Mouse (Mus musculus) spleen, adult 2 months (tissue): Measurements from ENCODE around the gene Ecel1. TPM values are rescaled to one million over a fixed set of nuclear protein-coding genes. Genes with fewer than 3 reads are reported as not detected.

Source experiments
- DNase-seq, 2 experiments: peaks; one replicate each; pipeline versions ENCODE4 v3.0.0 to v3.0.0-alpha.2; 2012 to 2021; ENCODE audit warnings: low spot score in 2 of 2, low read depth in 1 of 2
- H3K27ac ChIP-seq: fragments of 200-500 bp; 2 replicates; pipeline ENCODE4 v1.5.1; 2012; ENCODE audit warnings: low read length, inconsistent platforms; ENCODE audit not compliant: insufficient read depth
- H3K27me3 ChIP-seq: fragments of 200-500 bp; 2 replicates; pipeline ENCODE4 v1.6.1; 2012; ENCODE audit warnings: mild to moderate bottlenecking, moderate library complexity, low read length, inconsistent platforms; ENCODE audit not compliant: control insufficient read depth, insufficient read depth
- H3K36me3 ChIP-seq: fragments of 200-500 bp; 2 replicates; pipeline ENCODE4 v1.6.1; 2012; ENCODE audit warnings: mild to moderate bottlenecking, low read length, inconsistent platforms; ENCODE audit not compliant: control insufficient read depth, insufficient read depth
- H3K4me1 ChIP-seq: fragments of 200-500 bp; 2 replicates; pipeline ENCODE4 v1.6.1; 2011; ENCODE audit warnings: inconsistent platforms; ENCODE audit not compliant: control insufficient read depth, insufficient read depth, insufficient read length
- H3K4me3 ChIP-seq: fragments of 200-500 bp; 2 replicates; pipeline ENCODE4 v1.5.1; 2011; ENCODE audit warnings: mild to moderate bottlenecking, inconsistent platforms; ENCODE audit not compliant: insufficient read depth, insufficient read length; ENCODE audit errors: extremely low read depth
- CTCF ChIP-seq: fragments of 200-500 bp; IDR thresholded peaks from 2 replicates; pipeline ENCODE4 v1.5.1; 2011; ENCODE audit warnings: mild to moderate bottlenecking, inconsistent platforms; ENCODE audit not compliant: insufficient read depth, insufficient read length, insufficient replicate concordance; ENCODE audit errors: extremely low read depth
- POLR2A ChIP-seq: fragments of 200-500 bp; IDR thresholded peaks from 2 replicates; pipeline ENCODE4 v1.6.1; 2011; ENCODE audit warnings: low read depth, low read length, inconsistent platforms
- WGBS: fragments of 180-500 bp; shearing (Covaris S2); methylation state at CpG from one replicate; pipeline ENCODE4 v1.1.7; 2018; 5-methylcytosine and 5-hydroxymethylcytosine counted together
- polyA plus RNA-seq: library from polyadenylated mRNA; depleted of rRNA; stranded (reverse); fragments of >200 nt; gene quantifications from 2 replicates; pipeline ENCODE4 v1.2.3, GENCODE M21; 2012

Gene Ecel1
- polyA plus RNA-seq, 1 experiment = 0.76 TPM

GRCm38 (mm10) chr1:87198119-87199065 is 42.1 kb upstream of the Ecel1 start:
- Histone ChIP-seq H3K4me1 (no peaks in the 10 kb centered on the region), H3K27me3 (no peaks in the 10 kb centered on the region), H3K36me3 (no peaks in the 10 kb centered on the region), H3K4me3 (no peak overlapping the region), H3K27ac (no peak overlapping the region)
- 71% methylated on average over 12 of the region's 12 CpGs for WGBS
- TF ChIP-seq CTCF = no peak
- TF ChIP-seq POLR2A = no peak
- no peak for DNase-seq

GRCm38 (mm10) chr1:87197296-87197695 is 41.0 kb upstream of the Ecel1 start:
- WGBS = 85% methylated on average over 9 of the region's 9 CpGs
- Histone ChIP-seq H3K4me1 (no peaks in the 10 kb centered on the region), H3K27me3 (no peaks in the 10 kb centered on the region), H3K27ac (no peak overlapping the region), H3K36me3 (no peaks in the 10 kb centered on the region), H3K4me3 (no peak overlapping the region)
- no peak for DNase-seq
- TF ChIP-seq CTCF = no peak
- TF ChIP-seq POLR2A = no peak

- H3K27me3 ChIP-seq = peaks cover 14% of the 10 kb centered on the region
- no peak within 1 kb of the TSS for H3K4me3 ChIP-seq
- no peak for DNase-seq
- peaks cover 7% of the 10 kb centered on the region; the same call in 1 of the 2 replicates for H3K4me1 ChIP-seq
- H3K36me3 ChIP-seq = no peaks in the 10 kb centered on the region
- TF ChIP-seq POLR2A = no peak
- no peak for TF ChIP-seq CTCF
- 42% methylated on average over 4 of the region's 4 CpGs for WGBS
- H3K27ac ChIP-seq = no peak within 1 kb of the TSS
Measured at GRCm38 (mm10) chr1:87190429-87190828, 34.1 kb upstream of the Ecel1 start, which contains the start of gene Chrnd. TSS of gene Chrnd (plus strand) at chr1:87190607.

GRCm38 (mm10) chr1:87187037-87187355 is 30.7 kb upstream of the Ecel1 start:
- Histone ChIP-seq H3K4me1 (peaks cover 9% of the 10 kb centered on the region; the same call in 1 of the 2 replicates), H3K36me3 (no peaks in the 10 kb centered on the region), H3K27me3 (peaks cover 16% of the 10 kb centered on the region), H3K4me3 (peak overlapping the region; percentile 63), H3K27ac (no peak overlapping the region)
- TF ChIP-seq POLR2A (no peak), CTCF (peak; percentile 78)
- WGBS = 1% methylated on average over 15 of the region's 15 CpGs
- peak; percentile 23 to 45 for DNase-seq

- Histone ChIP-seq H3K27ac (no peak overlapping the region), H3K36me3 (no peaks in the 10 kb centered on the region), H3K4me3 (peak overlapping the region; percentile 63), H3K27me3 (peaks cover 16% of the 10 kb centered on the region), H3K4me1 (peaks cover 9% of the 10 kb centered on the region; the same call in 1 of the 2 replicates)
- TF ChIP-seq POLR2A (no peak), CTCF (no peak)
- DNase-seq = no peak
- 6% methylated on average over 54 of the region's 54 CpGs for WGBS
Measured at GRCm38 (mm10) chr1:87186261-87187036, 30.1 kb upstream of the Ecel1 start.

- WGBS = 21% methylated on average over 13 of the region's 13 CpGs
Measured at GRCm38 (mm10) chr1:87185526-87185925, 29.2 kb upstream of the Ecel1 start.

GRCm38 (mm10) chr1:87184751-87185139 is 28.4 kb upstream of the Ecel1 start:
- H3K27me3 ChIP-seq = peaks cover 16% of the 10 kb centered on the region
- H3K27ac ChIP-seq = no peak overlapping the region
- H3K4me3 ChIP-seq = no peak overlapping the region
- 9% methylated on average over 20 of the region's 20 CpGs for WGBS
- DNase-seq = peak; percentile 35 to 56
- TF ChIP-seq POLR2A (no peak), CTCF (peak; percentile 80; the same call in 1 of the 2 replicates)
- H3K4me1 ChIP-seq = peaks cover 9% of the 10 kb centered on the region; the same call in 1 of the 2 replicates
- H3K36me3 ChIP-seq = no peaks in the 10 kb centered on the region

More at GRCm38 (mm10) chr1:87185526-87185925, 29.2 kb upstream of the Ecel1 start:
- Histone ChIP-seq H3K4me1 (peaks cover 9% of the 10 kb centered on the region; the same call in 1 of the 2 replicates), H3K36me3 (no peaks in the 10 kb centered on the region), H3K27me3 (peaks cover 16% of the 10 kb centered on the region), H3K4me3 (no peak overlapping the region), H3K27ac (no peak overlapping the region)
- DNase-seq = no peak
- TF ChIP-seq POLR2A (no peak), CTCF (no peak)
